Comparison of ENCODE assay signal across 7 mouse cellular contexts in genomic region chr4:149172666-149173065, GRCm38 (mm10). TPM values are rescaled to one million over a fixed set of nuclear protein-coding genes. Genes with fewer than 3 reads are reported as not detected.
DNase-seq lines count a peak whose midpoint lies in the region; ATAC-seq and TF ChIP-seq lines count a peak whose summit lies in the region.

No protein-coding gene starts in this region.

- no peaks in the 10 kb centered on the region for H3K9me3 ChIP-seq in liver, embryonic 15.5 days (replicated peaks)
- no peaks in the 10 kb centered on the region for H3K9me3 ChIP-seq in liver, embryonic 11.5 days (ENCODE audit: control insufficient read depth, low read length)
- no peaks in the 10 kb centered on the region for H3K9me3 ChIP-seq in embryonic facial prominence, embryonic 13.5 days
- no peaks in the 10 kb centered on the region for H3K9me3 ChIP-seq in heart, postnatal 0 days (replicated peaks; ENCODE audit: control insufficient read depth, low read length)

- DNase-seq in liver, embryonic 11.5 days (ENCODE audit: low spot score), result no peak
- peak; percentile 51 for DNase-seq in heart, postnatal 0 days (ENCODE audit: low spot score)
- DNase-seq in lung, postnatal 36 days, result peak; percentile 76
- DNase-seq in left cerebral cortex, adult 18-20 months (ENCODE audit: low spot score in 2 of 2), result no peak

- no peak for TF ChIP-seq EP300 in heart, postnatal 0 days (IDR thresholded peaks at IDR 0.05; ENCODE audit: low read depth)

- 64% methylated on average over 2 of the region's 2 CpGs for WGBS in liver, embryonic 15.5 days (ENCODE audit: insufficient replicate concordance)
- WGBS in liver, embryonic 11.5 days, result 81% methylated on average over 2 of the region's 2 CpGs
- WGBS in embryonic facial prominence, embryonic 13.5 days, result 63% methylated on average over 2 of the region's 2 CpGs
- WGBS in heart, postnatal 0 days, result 45% methylated on average over 2 of the region's 2 CpGs

- no peak for ATAC-seq in liver, embryonic 15.5 days (ENCODE audit: insufficient read depth)
- no peak for ATAC-seq in liver, embryonic 11.5 days (replicated peaks; ENCODE audit: low FRiP score)
- no peak for ATAC-seq in embryonic facial prominence, embryonic 13.5 days (ENCODE audit: insufficient number of reproducible peaks, insufficient read depth, low FRiP score, low TSS enrichment, low read depth)
- ATAC-seq in heart, postnatal 0 days (ENCODE audit: insufficient read depth, low read depth), result peak; percentile 66
- no peak for ATAC-seq in erythroid progenitor cell, adult 5-6 weeks (replicated peaks; ENCODE audit: low FRiP score, poor library complexity, severe bottlenecking)

- no peak overlapping the region for H3K9ac ChIP-seq in liver, embryonic 15.5 days
- no peak overlapping the region for H3K9ac ChIP-seq in liver, embryonic 11.5 days (ENCODE audit: low read depth, low read length)
- 0 out of 2 replicates have a peak overlapping the region, but pooled peaks have one; percentile 12 for H3K9ac ChIP-seq in embryonic facial prominence, embryonic 13.5 days
- no peak overlapping the region for H3K9ac ChIP-seq in heart, postnatal 0 days (replicated peaks; ENCODE audit: low read depth, low read length)

- H3K27ac ChIP-seq in liver, embryonic 15.5 days (replicated peaks), result peak overlapping the region; percentile 35
- H3K27ac ChIP-seq in liver, embryonic 11.5 days (ENCODE audit: low read depth, low read length), result no peak overlapping the region
- peak overlapping the region; percentile 75; the same call in 1 of the 2 replicates for H3K27ac ChIP-seq in embryonic facial prominence, embryonic 13.5 days
- H3K27ac ChIP-seq in heart, postnatal 0 days (ENCODE audit: low read depth), result peak overlapping the region; percentile 46; the same call in 1 of the 2 replicates

- no peaks in the 10 kb centered on the region for H3K27me3 ChIP-seq in liver, embryonic 15.5 days
- H3K27me3 ChIP-seq in liver, embryonic 11.5 days (replicated peaks; ENCODE audit: control insufficient read depth, insufficient read depth, low read length), result no peaks in the 10 kb centered on the region
- no peaks in the 10 kb centered on the region for H3K27me3 ChIP-seq in embryonic facial prominence, embryonic 13.5 days
- H3K27me3 ChIP-seq in heart, postnatal 0 days (ENCODE audit: control insufficient read depth, insufficient read depth, low read length), result no peaks in the 10 kb centered on the region

- no peak overlapping the region for H3K4me3 ChIP-seq in liver, embryonic 15.5 days (replicated peaks)
- H3K4me3 ChIP-seq in liver, embryonic 11.5 days (ENCODE audit: low read depth, low read length), result no peak overlapping the region
- H3K4me3 ChIP-seq in embryonic facial prominence, embryonic 13.5 days, result no peak overlapping the region
- H3K4me3 ChIP-seq in heart, postnatal 0 days (ENCODE audit: low read depth, low read length), result no peak overlapping the region

- no peaks in the 10 kb centered on the region for H3K36me3 ChIP-seq in liver, embryonic 15.5 days (replicated peaks)
- H3K36me3 ChIP-seq in liver, embryonic 11.5 days (ENCODE audit: control insufficient read depth, insufficient read depth, low read length), result no peaks in the 10 kb centered on the region
- H3K36me3 ChIP-seq in embryonic facial prominence, embryonic 13.5 days, result no peaks in the 10 kb centered on the region
- no peaks in the 10 kb centered on the region; the same call in none of the 2 replicates for H3K36me3 ChIP-seq in heart, postnatal 0 days (replicated peaks; ENCODE audit: control insufficient read depth, insufficient read depth, low read length)

- H3K4me2 ChIP-seq in liver, embryonic 15.5 days, result no peak overlapping the region
- no peak overlapping the region for H3K4me2 ChIP-seq in liver, embryonic 11.5 days
- H3K4me2 ChIP-seq in embryonic facial prominence, embryonic 13.5 days, result no peak overlapping the region
- H3K4me2 ChIP-seq in heart, postnatal 0 days (ENCODE audit: low read depth, low read length), result no peak overlapping the region

- H3K4me1 ChIP-seq in liver, embryonic 15.5 days (replicated peaks), result peaks cover 38% of the 10 kb centered on the region
- H3K4me1 ChIP-seq in liver, embryonic 11.5 days (replicated peaks; ENCODE audit: control insufficient read depth, insufficient read depth, low read length), result peaks cover 5% of the 10 kb centered on the region
- peaks cover 17% of the 10 kb centered on the region; the same call in 1 of the 2 replicates for H3K4me1 ChIP-seq in embryonic facial prominence, embryonic 13.5 days
- no peaks in the 10 kb centered on the region; the same call in 1 of the 2 replicates for H3K4me1 ChIP-seq in heart, postnatal 0 days (ENCODE audit: control insufficient read depth, insufficient read depth)

- TF ChIP-seq CTCF in heart, postnatal 0 days (IDR thresholded peaks at IDR 0.05; ENCODE audit: low read depth), result no peak

RNA-seq across cellular contexts. Expression of gene Pgd, which starts 6.1 kb away (rescaled TPM):
- polyA plus RNA-seq in liver, embryonic 15.5 days (2015; fragmentation: Nextera tagmentation; extraction: Ambion mirVana), result 73.5 and 73.9 TPM in 2 replicates
- 49.9 and 57.3 TPM in 2 replicates for polyA plus RNA-seq in liver, embryonic 11.5 days (2014; fragmentation: Nextera tagmentation; extraction: Ambion mirVana)
- 93.7 and 100 TPM in 2 replicates for polyA plus RNA-seq in embryonic facial prominence, embryonic 13.5 days (2015; fragmentation: Nextera tagmentation; extraction: Ambion mirVana)
- total RNA-seq in heart, postnatal 0 days (2014; rRNA removed; ENCODE audit: low replicate concordance), result 18.5 and 27.1 TPM in 2 replicates
- 48.4 and 49.8 TPM in 2 replicates for polyA plus RNA-seq in heart, postnatal 0 days (2015; fragmentation: Nextera tagmentation; extraction: Ambion mirVana)
- total RNA-seq in left cerebral cortex, adult 18-20 months (2021), result 10 to 100 TPM; 33.1 to 37.7 TPM
- 32.1 and 45.7 TPM in 2 replicates for total RNA-seq in erythroid progenitor cell, adult 5-6 weeks (2015; ENCODE audit: low replicate concordance)
- 17.5 and 20.0 TPM in 2 replicates for total RNA-seq in erythroid progenitor cell, adult 5-6 weeks (2017; ENCODE audit: low replicate concordance)

RNA-seq across cellular contexts. Expression of gene Cenps, which starts 35.2 kb away (rescaled TPM):
- polyA plus RNA-seq in liver, embryonic 15.5 days (2015; fragmentation: Nextera tagmentation; extraction: Ambion mirVana), result 9.8 and 12.4 TPM in 2 replicates
- 37.0 and 37.1 TPM in 2 replicates for polyA plus RNA-seq in liver, embryonic 11.5 days (2014; fragmentation: Nextera tagmentation; extraction: Ambion mirVana)
- polyA plus RNA-seq in embryonic facial prominence, embryonic 13.5 days (2015; fragmentation: Nextera tagmentation; extraction: Ambion mirVana), result 36.9 and 46.6 TPM in 2 replicates
- total RNA-seq in heart, postnatal 0 days (2014; rRNA removed; ENCODE audit: low replicate concordance), result 0.12 and 2.0 TPM in 2 replicates
- polyA plus RNA-seq in heart, postnatal 0 days (2015; fragmentation: Nextera tagmentation; extraction: Ambion mirVana), result 10.3 and 10.7 TPM in 2 replicates
- 10 to 100 TPM; 26.4 to 31.4 TPM for total RNA-seq in left cerebral cortex, adult 18-20 months (2021)
- 6.1 and 9.6 TPM in 2 replicates for total RNA-seq in erythroid progenitor cell, adult 5-6 weeks (2015; ENCODE audit: low replicate concordance)
- total RNA-seq in erythroid progenitor cell, adult 5-6 weeks (2017; ENCODE audit: low replicate concordance), result 6.9 and 44.3 TPM in 2 replicates

RNA-seq across cellular contexts. Expression of gene Cort, which starts 46.1 kb away (rescaled TPM):
- 0.14 TPM in 1 of 2 replicates, not detected in the other for polyA plus RNA-seq in liver, embryonic 15.5 days (2015; fragmentation: Nextera tagmentation; extraction: Ambion mirVana)
- polyA plus RNA-seq in liver, embryonic 11.5 days (2014; fragmentation: Nextera tagmentation; extraction: Ambion mirVana), result 0.26 and 0.38 TPM in 2 replicates
- 1.2 TPM in 1 of 2 replicates, not detected in the other for polyA plus RNA-seq in embryonic facial prominence, embryonic 13.5 days (2015; fragmentation: Nextera tagmentation; extraction: Ambion mirVana)
- not detected in 2 replicates for total RNA-seq in heart, postnatal 0 days (2014; rRNA removed; ENCODE audit: low replicate concordance)
- not detected in 2 replicates for polyA plus RNA-seq in heart, postnatal 0 days (2015; fragmentation: Nextera tagmentation; extraction: Ambion mirVana)
- total RNA-seq in left cerebral cortex, adult 18-20 months (2021), result 10 to 100 TPM in 1 of 2 experiments, 1 to 10 TPM in 1; 8.2 to 16.5 TPM
- total RNA-seq in erythroid progenitor cell, adult 5-6 weeks (2015; ENCODE audit: low replicate concordance), result not detected in 2 replicates
- not detected in 2 replicates for total RNA-seq in erythroid progenitor cell, adult 5-6 weeks (2017; ENCODE audit: low replicate concordance)

Comparison
In these comparisons a context has a peak if more than half of its experiments do, and no peak if none do; other contexts are left out.
1. DNase-seq: peak in heart, postnatal 0 days (single experiment) and lung, postnatal 36 days (single experiment); none in liver, embryonic 11.5 days (single experiment) and left cerebral cortex, adult 18-20 months (0 of 2).